Mouse (Mus musculus) adrenal gland, adult (tissue): Measurements from ENCODE around the gene Cdhr1.
"Not testable (repeated sequence)": the region's sequence is repeated elsewhere in the genome, so short reads cannot be mapped to it uniquely, and the experiment has no call there.

ENCODE experiments used
- DNase-seq, 2 experiments: peaks; one replicate each; pipeline ENCODE4 v3.0.0; 2022 to 2023; ENCODE audit warnings: low spot score in 1 of 2; ENCODE audit not compliant: inconsistent age in 2 of 2

Cdhr1 gene

DNA sequence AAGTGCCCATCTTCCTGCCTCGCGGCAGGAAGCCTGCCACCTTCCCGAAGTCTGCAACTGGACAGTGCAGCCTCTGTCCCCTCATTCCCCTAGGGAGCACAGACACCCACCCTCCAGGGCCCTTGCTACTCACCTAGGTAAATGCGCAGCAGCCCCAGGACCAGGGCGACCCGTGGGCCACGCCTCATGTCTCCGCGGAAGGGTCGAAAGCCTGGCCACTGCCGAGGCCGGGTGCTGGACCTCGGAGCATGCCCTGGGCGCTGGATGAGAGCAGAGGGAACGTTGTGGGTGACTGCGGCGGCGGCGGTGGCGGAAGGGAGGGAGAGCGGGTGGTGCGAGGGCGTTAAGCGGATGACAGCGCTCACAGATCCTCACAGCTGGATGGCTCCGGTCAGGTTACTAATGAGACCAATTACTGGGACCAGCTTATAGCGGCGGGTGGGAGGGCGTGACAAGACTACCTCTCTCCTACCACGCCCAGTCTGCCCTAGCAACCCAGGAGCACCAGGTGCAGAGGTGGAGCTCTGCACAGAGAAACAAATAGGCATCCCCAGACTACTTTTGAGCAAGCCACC is at the start of gene Cdhr1:
Gene Cdhr1 (minus strand): TSS at position 392 of the 575 bp plus-strand sequence.
- peak; percentile 7 to 39 for DNase-seq

DNA sequence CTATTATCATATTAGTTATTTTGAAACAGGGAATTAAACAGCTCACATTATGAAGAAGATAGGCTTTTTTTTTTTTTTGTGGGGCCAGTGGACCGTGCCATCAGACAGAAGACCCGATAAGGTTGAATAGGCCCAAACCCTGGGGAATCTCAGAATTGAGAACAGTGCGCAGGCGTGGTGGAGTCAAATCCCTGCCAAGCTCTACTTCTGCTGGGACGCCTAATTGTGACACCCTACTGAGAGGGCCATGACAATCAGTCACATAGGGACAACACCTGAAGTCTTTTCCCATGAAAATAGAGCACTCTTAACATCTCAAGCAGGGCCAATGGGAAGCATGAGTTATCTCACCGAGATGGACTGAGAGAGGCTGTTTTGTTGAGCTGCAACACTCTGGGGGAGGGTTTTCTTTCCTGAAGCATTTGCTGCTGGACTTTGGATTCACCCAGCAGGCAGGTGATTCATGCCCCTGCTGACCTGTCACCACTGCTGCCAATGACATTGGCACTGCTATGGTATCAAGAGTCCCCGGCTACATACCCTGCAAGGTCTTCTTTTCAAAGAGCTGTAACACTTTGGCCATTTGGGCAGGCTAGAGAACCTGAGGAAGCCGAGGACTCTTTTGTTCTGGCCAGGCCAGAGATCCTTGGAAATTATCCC is 41.0 kb upstream of the Cdhr1 start:
- no peak for DNase-seq

DNA sequence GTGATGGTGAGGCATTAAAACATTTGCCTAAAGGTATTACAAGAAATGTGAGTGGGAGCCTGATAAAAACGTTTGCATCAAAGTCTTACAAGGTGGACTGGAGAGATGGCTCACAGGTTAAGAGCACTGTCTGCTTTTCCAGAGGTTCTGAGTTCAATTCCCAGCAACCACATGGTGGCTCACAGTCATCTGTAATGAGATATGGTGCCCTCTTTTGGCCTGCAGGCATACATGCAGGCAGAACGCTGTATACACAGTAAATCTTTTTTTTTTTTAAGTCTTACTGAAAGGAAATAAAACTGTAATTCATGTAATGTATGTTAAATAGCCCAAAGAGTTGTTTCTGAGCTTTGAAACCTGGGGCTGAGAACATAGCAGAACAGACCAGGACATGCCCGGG is 39.4 kb upstream of the Cdhr1 start:
- DNase-seq = not testable (repeated sequence)

DNA sequence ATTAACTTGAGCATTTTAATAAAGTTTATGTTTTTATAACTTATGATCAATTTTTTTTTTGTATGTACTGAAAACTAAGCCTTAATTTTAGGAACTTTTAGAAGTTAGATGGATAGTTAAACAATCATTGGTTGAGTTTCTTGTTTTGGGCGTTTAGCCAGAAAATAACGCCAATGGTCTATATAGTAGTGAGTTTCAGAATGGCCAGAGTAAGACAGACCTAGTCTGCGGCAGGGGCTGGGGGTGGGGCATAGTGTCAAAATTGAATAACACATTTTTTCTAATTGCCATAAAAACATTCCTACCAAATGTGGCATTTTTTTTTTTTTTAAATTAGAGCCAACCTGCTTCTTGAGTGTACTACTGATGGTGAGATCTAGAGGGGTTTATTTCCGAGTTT is 38.0 kb upstream of the Cdhr1 start:
- DNase-seq = no peak

DNA sequence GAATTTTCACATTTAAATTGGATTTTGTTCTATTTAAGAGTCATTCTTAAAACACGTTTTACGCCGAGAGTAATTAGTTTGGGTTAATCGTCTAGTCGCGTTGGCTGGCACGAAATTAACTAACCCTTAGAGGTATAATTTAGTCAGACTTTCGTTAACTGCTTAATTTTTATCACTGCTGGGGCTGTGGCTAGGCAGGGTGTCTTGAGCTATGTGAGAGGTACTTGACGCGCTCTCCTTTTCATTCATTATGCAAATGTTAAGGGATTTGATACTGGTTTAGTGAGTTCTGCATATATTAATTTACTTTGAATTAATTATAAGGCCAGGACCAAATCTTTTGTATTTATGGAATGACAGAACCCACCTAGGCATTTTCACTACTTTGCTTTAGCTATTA is 37.5 kb upstream of the Cdhr1 start:
- DNase-seq = no peak

DNA sequence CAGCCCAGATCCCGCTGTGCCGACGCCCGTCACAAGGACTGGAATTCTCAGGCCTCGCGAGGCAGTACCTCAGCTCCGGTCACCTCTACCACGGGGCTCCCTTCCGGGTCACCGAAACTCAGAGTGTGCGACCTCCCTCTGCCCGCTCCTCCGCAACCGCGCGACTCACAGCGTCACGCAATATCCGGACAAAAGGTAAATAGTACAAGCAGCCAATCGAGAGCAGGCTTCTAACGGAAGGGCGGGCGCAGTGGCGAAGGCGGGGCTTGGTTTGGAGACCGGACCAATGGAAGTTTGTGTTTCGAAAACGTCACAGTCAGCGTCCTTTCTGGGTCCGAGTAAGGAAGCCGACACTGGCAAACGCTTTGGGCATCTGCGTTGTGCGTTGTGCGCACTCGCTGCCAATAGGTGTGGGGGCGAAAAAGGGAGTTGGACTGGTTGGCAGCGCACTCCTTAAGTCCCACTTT is 37.0 kb upstream of the Cdhr1 start, which contains the start of gene Ghitm:
Gene Ghitm (minus strand): TSS at position 146 of the 467 bp plus-strand sequence.
- DNase-seq = peak; percentile 97 to 99

DNA sequence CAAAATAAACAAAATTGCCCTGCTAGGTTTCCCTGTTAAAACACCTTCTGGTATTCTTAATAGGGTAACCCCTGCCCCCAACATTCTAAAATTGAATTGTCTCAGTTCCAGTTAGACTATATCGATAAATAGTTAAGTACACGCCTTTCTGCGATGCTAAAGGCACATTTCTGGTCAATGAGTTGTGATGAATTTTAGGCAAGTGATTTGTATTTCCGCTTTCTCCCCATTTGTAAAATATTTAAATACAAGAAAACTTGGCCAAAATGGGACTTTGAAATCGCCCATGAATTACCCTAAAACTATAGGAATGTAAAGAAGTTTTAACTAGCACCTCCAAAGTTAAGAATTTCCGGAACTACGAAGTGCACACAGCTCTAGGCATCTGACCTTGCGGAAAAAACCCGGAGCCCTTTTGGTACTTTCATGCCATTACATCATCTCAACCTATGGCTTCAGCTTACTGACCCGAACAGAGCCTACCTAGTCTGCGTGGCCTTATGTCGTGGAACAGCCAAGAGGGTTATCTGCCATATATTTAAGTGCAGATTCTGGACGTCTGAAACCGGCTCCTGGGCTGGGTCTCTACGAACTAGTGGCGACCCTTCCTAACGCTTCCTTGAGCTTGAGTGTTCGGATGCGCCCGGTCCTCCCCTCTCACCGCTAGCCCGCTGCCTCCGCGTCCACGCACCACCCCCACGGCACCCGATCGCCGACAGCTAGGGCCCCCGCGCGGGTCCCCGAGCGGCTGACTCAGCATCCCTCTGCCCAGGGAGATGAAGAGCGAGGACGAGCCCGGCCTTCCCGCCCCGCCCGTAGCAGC is 36.4 kb upstream of the Cdhr1 start:
- no peak for DNase-seq

DNA sequence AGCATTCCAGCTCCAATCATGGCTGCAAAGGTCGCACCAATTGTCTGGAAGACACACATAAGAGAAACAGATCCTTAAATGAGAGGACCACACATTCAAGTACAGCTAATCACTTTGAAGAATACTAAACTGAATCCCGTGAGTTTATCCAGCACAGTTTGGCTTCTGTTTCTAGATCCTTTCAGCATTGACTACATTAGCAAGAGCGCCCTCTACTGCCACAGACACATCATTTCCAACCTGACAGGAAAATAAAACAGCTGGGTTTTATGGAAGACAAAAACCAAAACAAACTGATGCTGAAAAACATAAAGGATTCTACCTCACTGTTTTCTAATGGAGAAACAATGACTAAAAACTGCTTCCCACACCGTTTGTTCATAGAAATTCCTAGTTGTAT is 29.5 kb upstream of the Cdhr1 start:
- peak in 1 of 2 experiments; percentile 70 for DNase-seq

DNA sequence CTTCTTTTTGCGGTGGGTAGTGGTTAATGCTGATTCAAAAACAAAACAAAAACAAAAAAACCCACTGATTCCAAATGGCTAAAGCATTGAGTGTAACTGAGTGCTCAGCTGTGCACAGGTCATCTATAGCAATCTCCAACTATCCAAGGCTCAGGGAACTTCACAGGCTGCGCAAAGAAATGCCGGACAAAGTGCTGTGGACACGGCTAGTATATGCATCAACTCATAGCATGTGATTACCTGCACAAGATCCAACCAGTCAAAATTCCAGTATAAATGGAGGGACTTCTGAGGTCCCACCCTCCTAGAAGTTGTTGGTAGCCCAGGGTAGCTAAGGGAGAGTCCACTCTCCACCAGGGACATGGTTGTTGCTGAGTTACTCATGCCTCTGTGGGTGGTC is 21.1 kb upstream of the Cdhr1 start:
- DNase-seq = no peak

DNA sequence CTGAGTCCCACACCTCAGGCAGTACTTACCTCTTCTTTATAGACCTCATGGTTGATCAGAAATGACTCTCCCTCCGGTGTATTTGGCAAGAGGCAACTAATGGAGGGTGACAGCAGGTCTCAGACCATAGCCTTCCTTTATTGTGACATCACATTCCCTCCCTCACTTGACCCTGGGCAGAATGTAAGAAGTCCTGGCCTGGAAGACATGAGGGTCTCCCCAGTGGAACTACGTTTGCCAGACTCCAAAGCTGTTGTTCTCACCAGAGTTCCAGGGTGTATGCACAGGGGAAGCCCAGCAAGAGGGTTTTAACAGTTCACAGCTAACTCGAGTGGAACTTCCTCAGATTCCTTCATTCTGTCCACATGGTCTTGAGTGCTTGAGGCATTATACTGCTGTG is 15.8 kb upstream of the Cdhr1 start, which contains the start of gene 2610528A11Rik:
Gene 2610528A11Rik (minus strand): TSS at position 101 of the 400 bp plus-strand sequence.
- no peak for DNase-seq

DNA sequence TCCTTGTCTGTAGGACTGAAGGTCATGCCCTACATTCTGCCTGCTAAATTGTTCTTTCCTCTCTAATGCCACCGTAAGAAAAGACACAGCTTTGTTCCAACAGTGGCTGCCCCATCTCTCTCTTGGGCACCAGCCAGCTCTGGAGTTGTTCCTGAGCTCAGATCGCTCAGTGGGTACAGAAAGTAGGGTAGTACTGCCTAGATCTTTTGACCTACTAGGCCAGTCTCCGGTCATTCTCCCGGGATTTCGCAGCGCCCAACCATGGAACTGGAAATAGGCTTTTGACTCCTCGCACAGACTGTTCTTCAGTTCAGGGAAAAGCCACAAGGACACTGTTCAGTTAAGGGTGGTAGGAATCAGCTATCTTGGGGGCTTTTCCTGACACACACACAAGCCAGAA is 14.8 kb upstream of the Cdhr1 start:
- DNase-seq = peak in 1 of 2 experiments; percentile 46

DNA sequence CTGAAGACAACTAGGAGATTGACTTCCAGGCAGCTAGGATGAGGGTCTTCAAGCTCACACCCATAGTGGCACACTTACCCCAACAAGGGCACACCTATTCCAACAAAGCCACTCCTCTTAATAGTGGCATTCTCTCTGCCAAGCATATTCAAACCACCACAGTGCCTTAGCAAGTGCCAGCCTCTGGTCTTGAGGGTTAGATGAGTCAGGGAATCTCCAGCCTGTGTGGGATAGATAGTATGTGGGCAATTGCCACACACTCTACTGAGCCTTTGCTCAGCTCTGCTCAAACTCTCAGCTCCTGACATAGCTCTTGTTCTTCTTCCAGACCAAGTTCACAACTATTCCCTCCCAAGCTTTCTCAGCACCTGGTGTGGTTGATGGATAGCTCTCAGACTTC is 13.2 kb upstream of the Cdhr1 start:
- DNase-seq = no peak

DNA sequence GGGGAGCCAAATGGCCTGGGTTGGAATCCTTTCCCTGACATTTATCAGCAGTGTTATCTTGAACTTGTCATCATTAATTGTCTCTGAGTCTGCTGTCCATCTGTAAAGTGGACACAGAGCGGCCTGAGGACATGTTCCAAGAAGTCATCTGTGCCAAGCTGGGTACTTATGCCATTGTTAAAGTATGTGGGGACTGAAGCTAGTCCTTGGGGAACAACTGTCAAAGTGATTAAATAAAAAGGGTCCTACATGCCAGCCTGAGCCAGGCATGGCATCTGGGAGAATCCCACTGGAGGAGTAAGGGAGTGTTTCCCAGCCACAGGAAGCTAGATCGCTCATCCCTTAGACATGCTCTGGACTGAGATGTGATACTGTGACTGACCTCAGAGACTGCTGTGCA is 12.3 kb upstream of the Cdhr1 start:
- no peak for DNase-seq

DNA sequence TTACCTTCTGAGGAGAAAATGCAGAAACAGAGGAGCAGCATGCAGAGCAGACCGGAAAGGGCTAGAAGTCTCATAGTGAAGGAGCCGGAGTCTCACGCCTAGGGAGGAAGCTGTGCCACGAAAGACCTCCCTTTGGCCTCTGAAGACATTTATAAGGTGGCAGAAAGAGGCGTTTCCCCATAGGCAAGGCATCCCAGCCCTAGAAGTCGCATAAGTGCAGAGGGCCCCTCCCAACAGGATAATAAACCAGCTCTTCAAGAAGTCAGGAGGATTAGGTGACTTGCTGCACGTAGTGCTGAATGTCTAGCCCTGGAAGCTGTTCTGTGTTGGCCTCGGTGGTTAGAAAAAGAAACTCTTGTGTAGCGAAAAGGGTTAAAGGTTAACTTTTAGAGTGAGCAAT is 11.8 kb upstream of the Cdhr1 start:
- no peak for DNase-seq

DNA sequence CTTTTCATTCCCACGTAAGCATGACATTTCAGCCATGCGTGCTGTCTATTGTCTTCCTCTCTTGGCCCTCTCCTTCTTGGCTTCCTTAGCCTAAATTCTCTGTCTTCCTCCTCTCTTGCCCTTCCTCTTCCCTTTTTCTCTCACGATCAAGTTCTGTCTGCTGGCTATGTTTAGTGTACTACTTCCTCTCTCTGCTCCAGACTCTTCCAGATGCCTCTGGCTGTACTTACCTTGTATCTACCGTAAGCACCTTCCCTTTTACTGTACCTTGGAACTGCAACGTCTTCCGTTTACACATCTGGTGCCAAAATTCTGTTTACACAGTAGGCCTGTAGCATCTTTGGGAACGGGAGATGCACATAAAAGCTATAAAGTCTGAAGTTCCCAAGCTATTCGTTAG is 11.3 kb upstream of the Cdhr1 start:
- no peak for DNase-seq

DNA sequence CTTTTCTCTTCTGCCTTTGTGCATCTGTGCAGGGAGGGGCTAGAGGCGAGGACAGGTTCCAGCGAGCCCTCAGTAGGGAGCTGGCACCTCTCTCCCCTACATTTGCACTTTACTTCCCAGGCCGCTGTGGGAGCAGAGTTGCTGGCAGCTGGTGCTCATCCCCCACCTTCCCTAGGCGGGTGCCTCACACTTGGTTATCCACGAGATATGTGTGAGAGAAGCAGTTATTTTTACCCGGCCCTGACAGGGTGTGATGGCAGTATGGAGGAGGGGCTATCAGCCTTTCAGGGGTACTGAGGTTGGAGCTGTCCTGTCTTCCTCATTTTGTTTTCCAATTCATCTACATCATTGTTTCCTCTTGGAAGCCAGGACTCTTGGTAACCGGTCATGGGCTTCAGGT is 7.7 kb upstream of the Cdhr1 start:
- DNase-seq = no peak

DNA sequence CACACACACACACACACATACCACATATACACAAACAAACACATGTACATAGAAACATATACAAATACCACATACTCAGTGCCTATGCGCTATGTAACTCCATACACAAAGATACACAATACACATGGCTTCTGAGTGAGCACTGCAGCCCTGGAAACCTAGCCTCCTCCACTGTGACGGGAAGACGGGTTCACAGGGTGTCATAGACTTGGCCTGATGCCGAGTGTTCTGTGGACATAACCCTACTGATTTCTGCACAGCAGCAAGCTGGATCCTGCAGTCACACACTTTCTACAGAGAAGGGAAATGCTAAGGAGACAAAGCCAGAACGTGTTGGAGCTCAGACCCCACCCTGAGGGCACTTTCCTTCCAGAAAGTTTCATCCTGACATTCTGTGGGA is 6.6 kb upstream of the Cdhr1 start:
- DNase-seq = peak in 1 of 2 experiments; percentile 11

DNA sequence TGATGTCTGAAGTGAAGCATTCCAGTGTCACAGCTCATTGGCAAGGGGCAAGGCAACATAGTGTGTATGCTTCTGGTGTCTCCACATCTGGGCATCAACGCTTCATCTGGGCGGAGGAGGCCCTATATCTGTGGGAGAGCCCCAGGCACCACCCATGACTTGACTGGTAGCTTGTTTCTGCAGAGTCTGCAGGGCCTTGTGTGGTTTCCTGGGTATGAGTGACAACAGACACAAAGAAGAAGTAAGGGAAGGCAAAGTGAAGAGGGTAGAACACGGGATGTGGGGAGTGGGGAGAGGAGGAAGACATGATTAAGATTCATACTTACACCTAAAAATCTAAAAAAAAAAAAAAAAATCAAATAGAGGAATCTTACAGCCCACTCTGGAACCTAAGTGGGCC is 4.3 kb upstream of the Cdhr1 start:
- DNase-seq = no peak

DNA sequence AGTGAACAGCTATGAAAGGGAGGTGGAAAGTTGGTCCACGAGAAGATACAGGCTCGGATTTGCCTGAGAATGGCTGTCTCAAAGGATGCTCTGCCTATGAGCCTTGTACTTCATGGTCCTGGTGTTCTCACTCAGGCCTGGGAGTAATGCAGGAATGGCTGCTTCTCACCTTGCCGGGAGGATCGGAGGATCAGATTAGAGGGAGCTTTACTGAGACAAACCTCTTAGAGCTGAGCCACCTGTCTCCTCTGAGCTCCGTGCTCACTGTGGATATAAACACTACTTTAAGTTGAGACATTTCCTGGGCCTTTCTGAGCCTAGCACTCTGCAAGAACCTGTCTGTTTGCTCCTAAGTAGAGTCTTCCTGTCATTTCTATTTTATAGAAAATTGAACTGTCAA is 3.4 kb upstream of the Cdhr1 start:
- no peak for DNase-seq

DNA sequence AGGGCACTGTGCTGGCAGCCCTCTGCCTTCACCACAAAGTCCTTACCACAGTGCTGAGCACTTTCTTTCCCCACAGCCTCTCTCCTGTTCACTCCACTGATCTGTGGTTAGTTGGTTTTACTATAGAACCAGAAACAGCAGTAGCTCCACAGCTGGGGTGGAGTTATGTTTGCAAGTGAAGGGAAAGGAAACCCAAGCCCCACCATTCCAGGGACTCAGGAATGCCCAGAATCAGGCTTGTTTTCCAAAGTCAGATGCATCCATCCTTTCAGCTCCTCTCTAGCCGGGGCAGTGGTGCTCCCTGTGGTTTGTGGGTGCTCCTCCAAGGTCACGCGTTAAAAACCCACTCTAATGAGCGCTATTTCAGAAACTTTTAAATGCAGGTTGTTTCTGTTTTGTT is 2.6 kb downstream of the Cdhr1 start:
- DNase-seq = no peak

DNA sequence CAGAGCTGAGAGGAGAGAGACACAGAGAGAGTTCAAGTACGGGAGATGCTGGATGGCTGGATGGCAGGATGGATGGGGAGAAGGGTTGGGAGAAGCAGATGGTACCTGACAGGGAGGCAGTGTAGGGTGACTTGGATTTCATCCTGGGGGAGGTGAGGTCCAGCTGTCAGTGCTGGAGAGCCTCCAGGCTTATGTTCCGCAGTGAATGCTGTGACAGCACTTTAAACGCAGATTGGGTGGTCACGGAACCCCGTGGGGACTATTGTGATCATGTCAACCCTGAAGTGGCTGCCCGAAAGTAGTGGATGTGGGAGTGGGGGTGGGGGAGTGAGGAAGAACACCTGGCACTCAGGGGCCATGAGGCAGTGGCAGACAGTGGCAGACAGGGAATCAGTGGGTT is 3.7 kb downstream of the Cdhr1 start:
- no peak for DNase-seq

DNA sequence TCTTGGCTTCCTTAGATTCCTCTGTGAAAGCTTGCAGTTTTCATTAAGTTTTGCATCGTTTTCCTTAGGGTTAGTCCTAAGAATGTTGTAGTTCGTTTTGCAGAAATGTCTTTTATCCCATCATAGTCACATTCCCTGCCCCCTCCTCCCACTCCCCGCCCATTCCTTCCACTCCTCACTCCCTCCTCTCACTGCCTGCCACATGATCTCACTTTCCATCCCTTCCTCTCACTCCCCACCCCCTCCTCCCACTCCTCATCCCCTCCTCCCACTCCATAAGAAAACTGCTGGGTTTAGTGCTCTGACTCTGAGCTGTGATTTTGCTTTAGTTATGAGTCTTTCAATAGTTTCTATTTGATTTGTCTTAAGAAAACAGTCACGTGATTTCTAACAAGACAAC is 14.4 kb downstream of the Cdhr1 start:
- DNase-seq = no peak
